Mouse (Mus musculus) hindbrain, embryonic 10.5 days (tissue): ENCODE results near the gene Zbtb7a. TPM values are rescaled to one million over a fixed set of nuclear protein-coding genes. Genes with fewer than 3 reads are reported as not detected.
"Not testable (repeated sequence)": the region's sequence is repeated elsewhere in the genome, so short reads cannot be mapped to it uniquely, and the experiment has no call there.

Experiments
- DNase-seq: peaks from one replicate; pipeline ENCODE4 v3.0.0-alpha.2; 2017; ENCODE audit warnings: low spot score
- H3K27ac ChIP-seq: fragments of 300-500 bp; sonication (generic); 2 replicates; pipeline ENCODE4 v1.5.1; 2016; ENCODE audit warnings: mild to moderate bottlenecking, moderate library complexity
- H3K27me3 ChIP-seq: fragments of 300-500 bp; sonication (generic); 2 replicates; pipeline ENCODE4 v1.6.1; 2016; ENCODE audit warnings: mild to moderate bottlenecking; ENCODE audit not compliant: poor library complexity, insufficient read depth, severe bottlenecking
- H3K36me3 ChIP-seq: fragments of 300-500 bp; sonication (generic); 2 replicates; pipeline ENCODE4 v1.6.1; 2016; ENCODE audit warnings: mild to moderate bottlenecking, moderate library complexity
- H3K4me1 ChIP-seq: fragments of 300-500 bp; sonication (generic); replicated peaks from 2 replicates; pipeline ENCODE4 v1.6.1; 2016; ENCODE audit warnings: mild to moderate bottlenecking
- H3K4me3 ChIP-seq: fragments of 300-500 bp; sonication (generic); 2 replicates; pipeline ENCODE4 v1.5.1; 2016; ENCODE audit warnings: mild to moderate bottlenecking, moderate library complexity
- H3K9me3 ChIP-seq: fragments of 300-500 bp; sonication (generic); 2 replicates; pipeline ENCODE4 v1.6.1; 2016; ENCODE audit warnings: mild to moderate bottlenecking, moderate library complexity
- WGBS: fragments of 180-500 bp; shearing (Covaris S2); methylation state at CpG from one replicate; pipeline ENCODE4 v1.1.7; 2016; 5-methylcytosine and 5-hydroxymethylcytosine counted together
- polyA plus RNA-seq: library from polyadenylated mRNA; unstranded; fragments of >200 nt; fragmentation: Nextera tagmentation; extraction: Ambion mirVana; gene quantifications from 2 replicates; pipeline ENCODE4 v1.2.1, GENCODE M21; 2016

The Zbtb7a gene
- polyA plus RNA-seq, 1 experiment from 2014 or later = 12.4 TPM

DNA sequence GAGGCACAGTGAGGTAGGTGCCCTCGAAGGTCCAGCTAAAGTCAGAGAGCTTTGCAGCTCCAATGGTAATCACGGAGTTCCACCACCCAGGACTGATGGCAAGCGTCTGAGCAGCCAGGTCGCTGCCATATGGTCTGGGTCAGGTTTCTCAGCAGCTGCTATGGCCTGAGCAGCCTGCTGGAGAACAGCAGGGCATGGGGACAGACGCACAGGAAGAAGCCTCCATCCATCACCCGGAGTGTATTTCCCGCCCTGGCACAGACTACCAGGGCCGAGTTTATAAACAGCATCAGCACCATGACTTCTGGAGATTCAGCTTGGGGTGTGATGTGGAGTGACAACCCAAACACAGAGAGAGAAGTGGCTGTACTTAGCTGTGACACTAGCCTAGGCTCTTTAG lies 30.1 kb downstream of the Zbtb7a start:
- DNase-seq = no peak
- H3K9me3 ChIP-seq = no peaks in the 10 kb centered on the region
- no peaks in the 10 kb centered on the region for H3K27me3 ChIP-seq
- 87% methylated on average over 8 of the region's 8 CpGs for WGBS
- H3K36me3 ChIP-seq = peaks cover 53% of the 10 kb centered on the region
- H3K4me3 ChIP-seq = no peak overlapping the region; the same call in 1 of the 2 replicates
- H3K27ac ChIP-seq = no peak overlapping the region
- H3K4me1 ChIP-seq = peaks cover 55% of the 10 kb centered on the region

DNA sequence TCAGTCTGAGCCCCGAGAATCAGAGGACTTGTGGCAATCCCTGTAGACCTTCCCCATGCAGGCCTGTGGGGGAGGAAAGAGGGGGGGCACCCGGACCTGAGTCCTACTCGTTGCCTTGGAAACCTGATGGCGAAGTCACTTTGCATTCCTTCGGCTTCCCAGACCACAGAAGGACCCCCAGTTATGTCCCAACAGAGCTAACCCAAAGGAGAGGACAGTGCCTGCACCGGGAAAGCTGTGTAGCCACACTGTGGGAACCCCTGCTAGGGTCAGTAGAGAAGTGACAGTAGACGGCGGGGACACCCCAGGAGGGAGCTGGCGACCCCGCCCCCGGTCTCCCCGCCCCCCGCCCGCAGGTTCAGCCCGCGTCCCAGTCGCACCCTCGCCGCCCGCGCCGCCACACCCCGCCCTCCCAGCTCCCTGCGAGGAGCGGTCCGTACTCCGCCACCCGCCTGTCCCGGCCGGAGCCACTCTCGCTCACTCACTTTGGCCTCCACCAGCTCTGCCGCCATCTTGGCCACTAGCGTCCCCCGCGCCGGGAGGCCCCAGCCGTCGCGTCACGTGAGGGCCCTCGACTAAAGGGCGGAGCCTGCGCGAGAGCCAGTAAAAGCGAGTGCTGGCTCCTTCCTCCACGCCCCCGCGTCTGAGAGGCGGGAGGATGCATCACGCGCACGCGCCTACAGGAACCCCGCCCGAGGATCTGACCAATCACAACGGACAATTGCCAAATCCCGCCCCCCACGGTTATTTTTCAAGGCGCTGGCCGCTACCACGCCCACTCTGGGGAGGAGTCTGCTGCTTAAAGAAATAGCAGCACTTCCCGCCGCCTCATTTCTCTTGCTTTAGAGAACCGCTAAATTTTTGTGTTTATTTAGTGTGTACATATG lies 32.4 kb downstream of the Zbtb7a start, which contains the start of gene Pias4:
Gene Pias4 (minus strand): TSS at position 724 of the 887 bp plus-strand sequence.
- under 1% methylated on average over 64 of the region's 64 CpGs for WGBS
- DNase-seq = peak; percentile 100
- peaks cover 30% of the 10 kb centered on the region for H3K36me3 ChIP-seq

DNA sequence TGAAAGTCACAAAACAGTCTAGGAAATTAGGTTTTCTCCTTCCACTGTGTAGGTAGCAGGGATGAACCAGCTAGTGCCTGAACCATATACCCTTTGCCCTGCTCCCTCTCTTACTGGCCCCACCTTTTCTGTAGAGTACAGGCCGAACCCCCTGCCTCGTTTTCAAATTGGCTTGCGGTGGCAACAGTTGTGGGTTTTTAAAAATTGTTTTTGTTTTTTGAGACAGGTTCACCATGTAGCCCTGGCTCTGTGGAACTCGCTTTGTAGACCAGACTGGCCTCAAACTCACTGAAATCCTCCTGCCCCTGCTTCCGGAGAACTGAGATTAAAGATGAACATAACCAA lies 33.0 kb downstream of the Zbtb7a start:
- H3K27me3 ChIP-seq = no peaks in the 10 kb centered on the region
- no peak for DNase-seq
- H3K36me3 ChIP-seq = peaks cover 24% of the 10 kb centered on the region
- H3K4me1 ChIP-seq = peaks cover 44% of the 10 kb centered on the region
- H3K4me3 ChIP-seq = peak overlapping the region; percentile 99
- no peaks in the 10 kb centered on the region for H3K9me3 ChIP-seq
- peak overlapping the region; percentile 94 for H3K27ac ChIP-seq
- 12% methylated on average over 5 of the region's 5 CpGs for WGBS

More for the DNA sequence above, 32.4 kb downstream of the Zbtb7a start, which contains the start of gene Pias4:
- H3K4me3 ChIP-seq = peak within 1 kb of the TSS; percentile 99
- no peaks in the 10 kb centered on the region for H3K9me3 ChIP-seq
- peak within 1 kb of the TSS; percentile 94 for H3K27ac ChIP-seq
- H3K4me1 ChIP-seq = peaks cover 43% of the 10 kb centered on the region
- H3K27me3 ChIP-seq = no peaks in the 10 kb centered on the region

DNA sequence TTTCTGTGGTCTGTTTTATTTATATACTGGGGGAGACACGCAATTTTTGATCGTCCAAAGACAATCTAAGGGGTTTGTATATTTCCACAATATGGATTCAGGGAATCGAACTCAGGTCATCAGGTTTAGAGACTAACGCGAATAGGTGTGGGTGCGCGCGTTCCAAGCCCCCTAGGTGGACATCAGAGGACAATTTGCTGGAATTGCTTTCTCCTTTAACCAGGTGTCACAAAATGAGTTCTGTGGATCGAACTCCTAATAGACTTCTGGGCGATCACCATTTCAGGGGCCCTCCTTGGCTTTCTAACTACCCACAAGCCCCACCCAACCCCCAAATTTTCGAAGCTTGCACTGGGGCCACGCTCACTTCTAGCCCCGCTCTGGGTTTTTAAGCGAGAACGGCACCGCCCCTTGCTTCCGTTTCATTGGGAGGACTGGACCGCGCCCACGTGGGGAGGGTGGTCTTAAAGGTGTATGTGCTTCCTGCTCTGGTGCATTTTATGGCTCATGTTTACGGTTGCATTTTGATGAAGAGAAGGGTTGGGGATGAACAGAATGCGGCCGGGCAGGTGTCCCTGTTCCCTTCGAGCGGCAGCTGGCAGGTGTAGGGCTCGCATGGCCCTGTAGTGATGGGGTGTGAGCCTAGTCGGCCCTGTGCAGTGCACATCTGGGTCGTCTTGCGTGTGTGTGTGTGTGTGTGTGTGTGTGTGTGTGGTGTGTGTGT lies 33.7 kb downstream of the Zbtb7a start:
- Histone ChIP-seq H3K27me3 (no peaks in the 10 kb centered on the region), H3K27ac (peak overlapping the region; percentile 94), H3K36me3 (peaks cover 18% of the 10 kb centered on the region), H3K9me3 (no peaks in the 10 kb centered on the region), H3K4me3 (peak overlapping the region; percentile 99), H3K4me1 (peaks cover 50% of the 10 kb centered on the region)
- WGBS = 6% methylated on average over 29 of the region's 29 CpGs
- peak; percentile 74 for DNase-seq

DNA sequence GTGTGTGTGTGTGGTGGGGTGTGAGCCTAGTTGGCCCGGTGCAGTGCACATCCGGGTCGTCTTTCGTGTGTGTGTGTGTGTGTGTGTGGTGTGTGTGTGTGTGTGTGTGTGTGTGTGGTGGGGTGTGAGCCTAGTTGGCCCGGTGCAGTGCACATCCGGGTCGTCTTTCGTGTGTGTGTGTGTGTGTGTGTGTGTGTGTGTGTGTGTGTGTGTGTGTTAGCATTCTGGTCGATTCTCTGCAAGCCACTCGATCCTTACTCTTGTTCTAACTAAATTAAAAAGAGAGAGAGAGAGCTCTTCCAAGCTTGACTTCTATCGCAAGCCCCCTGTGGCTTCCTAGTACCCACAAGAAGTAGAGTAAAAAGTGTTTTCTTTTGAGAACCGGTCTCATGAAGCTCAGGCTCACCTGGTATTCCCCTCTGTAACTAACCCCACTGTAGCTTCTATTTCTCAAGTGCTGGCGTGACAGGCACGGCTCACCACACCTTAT lies 34.4 kb downstream of the Zbtb7a start:
- not testable (repeated sequence) for DNase-seq, H3K9me3 ChIP-seq, H3K27me3 ChIP-seq, H3K27ac ChIP-seq
- H3K4me3 ChIP-seq = peak overlapping the region; percentile 99
- peaks cover 56% of the 10 kb centered on the region for H3K4me1 ChIP-seq
- peaks cover 10% of the 10 kb centered on the region for H3K36me3 ChIP-seq
- WGBS = 59% methylated on average over 11 of the region's 14 CpGs

DNA sequence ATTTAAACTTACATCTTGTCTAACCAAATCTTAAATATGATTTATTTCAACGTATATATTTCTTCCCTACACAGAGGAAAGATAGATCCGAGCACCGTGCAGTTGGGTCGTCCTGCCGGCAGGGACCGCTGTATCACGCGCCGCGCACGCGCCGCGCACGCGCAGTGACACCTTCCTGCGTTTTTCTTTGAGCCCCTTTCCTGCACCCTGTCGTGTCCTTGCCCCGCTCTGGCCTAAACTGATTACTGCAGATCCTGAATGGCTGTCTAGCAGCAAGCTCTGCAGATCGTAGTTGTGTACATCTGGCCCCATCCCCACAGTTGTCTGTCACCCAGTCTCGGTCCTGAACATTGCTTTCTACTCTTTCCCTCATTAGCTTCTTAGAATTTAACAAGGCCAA lies 38.1 kb downstream of the Zbtb7a start:
- H3K4me1 ChIP-seq = peaks cover 55% of the 10 kb centered on the region
- peaks cover 11% of the 10 kb centered on the region for H3K36me3 ChIP-seq
- no peaks in the 10 kb centered on the region for H3K27me3 ChIP-seq
- H3K9me3 ChIP-seq = no peaks in the 10 kb centered on the region
- H3K4me3 ChIP-seq = peak overlapping the region; percentile 36
- H3K27ac ChIP-seq = peak overlapping the region; percentile 98
- DNase-seq = peak; percentile 89
- 3% methylated on average over 21 of the region's 21 CpGs for WGBS

DNA sequence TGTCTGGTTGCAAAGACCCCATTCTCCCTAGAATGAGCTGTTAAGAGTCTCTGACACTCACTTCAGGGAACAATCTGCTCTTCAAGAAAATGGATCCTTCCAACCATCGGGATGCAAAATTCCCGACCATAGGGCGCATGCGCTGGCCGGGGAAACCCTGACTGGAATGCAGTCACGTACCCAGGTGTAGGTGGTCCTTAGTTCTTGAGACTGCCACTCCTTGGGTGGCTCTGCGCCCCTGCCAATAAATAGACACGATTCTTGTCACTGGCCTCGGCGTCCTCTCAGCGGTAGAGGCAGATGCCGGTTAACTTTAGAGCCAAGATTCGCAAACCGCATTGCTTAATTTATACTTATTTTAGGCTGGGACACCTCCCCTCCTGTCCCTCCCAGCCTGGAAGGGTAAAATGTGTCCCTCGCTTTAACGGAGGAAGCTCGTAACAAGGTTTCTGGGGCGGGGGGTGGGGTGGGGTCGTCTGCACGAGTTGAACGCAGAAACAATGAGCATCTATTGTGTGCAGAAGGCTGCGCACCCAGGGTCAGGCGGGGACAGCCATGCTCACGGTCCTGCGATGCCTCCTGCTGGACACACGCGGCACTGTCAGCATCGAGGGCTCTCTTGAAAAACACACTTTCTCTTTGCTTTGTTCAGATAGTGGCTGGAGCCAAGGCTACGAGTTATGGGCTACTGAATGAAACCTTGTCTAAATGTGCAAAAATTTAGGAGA lies 39.8 kb downstream of the Zbtb7a start:
- DNase-seq = peak; percentile 93
- Histone ChIP-seq H3K4me1 (peaks cover 56% of the 10 kb centered on the region), H3K36me3 (peaks cover 28% of the 10 kb centered on the region), H3K9me3 (no peaks in the 10 kb centered on the region), H3K4me3 (peak overlapping the region; percentile 100), H3K27ac (peak overlapping the region; percentile 98), H3K27me3 (no peaks in the 10 kb centered on the region)
- 2% methylated on average over 29 of the region's 29 CpGs for WGBS

DNA sequence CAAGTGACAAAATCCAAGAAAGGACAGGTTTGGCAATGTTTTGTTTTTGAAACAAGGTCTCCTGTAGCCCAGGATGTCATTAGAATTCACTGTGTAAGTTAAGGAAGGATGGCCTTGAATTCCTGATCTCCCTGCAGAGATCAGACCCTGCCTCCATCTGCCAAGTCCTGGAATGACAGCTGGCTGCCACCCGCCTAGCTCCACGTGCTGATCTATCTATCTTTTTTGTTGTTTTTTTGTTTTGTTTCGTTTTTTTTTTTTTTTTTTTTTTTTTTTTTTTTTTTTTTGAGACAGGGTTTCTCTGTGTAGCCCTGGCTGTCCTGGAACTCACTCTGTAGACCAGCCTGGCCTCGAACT lies 40.3 kb downstream of the Zbtb7a start:
- WGBS = 3% methylated on average over 4 of the region's 4 CpGs
- H3K9me3 ChIP-seq, H3K27me3 ChIP-seq, DNase-seq: not testable (repeated sequence)
- Histone ChIP-seq H3K36me3 (peaks cover 33% of the 10 kb centered on the region), H3K4me3 (peak overlapping the region; percentile 100), H3K4me1 (peaks cover 56% of the 10 kb centered on the region), H3K27ac (peak overlapping the region; percentile 98)

DNA sequence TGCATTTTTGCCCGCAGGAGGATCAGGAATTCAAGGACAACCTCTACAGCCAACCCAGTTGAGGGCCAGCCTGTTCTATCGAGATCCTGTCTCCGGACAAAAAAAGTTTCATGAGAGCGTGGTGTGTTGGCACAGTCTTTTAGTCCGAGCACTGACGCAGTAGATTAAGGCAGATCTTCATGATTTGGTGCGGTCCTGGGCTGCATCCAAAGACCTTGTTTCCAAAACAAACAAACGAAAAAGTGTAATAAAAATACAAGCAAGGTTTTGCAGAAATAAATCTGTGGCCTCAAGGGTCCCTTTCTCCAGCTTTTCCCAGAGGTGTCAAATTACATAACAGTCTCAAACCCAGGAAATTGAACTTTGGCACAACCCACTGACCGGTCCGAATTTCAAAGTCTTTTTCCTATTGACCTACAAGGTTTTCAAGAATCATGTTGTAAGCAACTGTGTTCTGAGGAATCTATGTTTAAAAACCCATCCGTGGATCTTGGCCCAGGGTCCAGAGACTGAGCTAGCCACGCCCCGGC lies 41.0 kb downstream of the Zbtb7a start:
- H3K9me3 ChIP-seq = no peaks in the 10 kb centered on the region
- 11% methylated on average over 13 of the region's 13 CpGs for WGBS
- H3K27ac ChIP-seq = peak overlapping the region; percentile 98
- peaks cover 40% of the 10 kb centered on the region for H3K36me3 ChIP-seq
- DNase-seq = no peak
- H3K4me1 ChIP-seq = peaks cover 56% of the 10 kb centered on the region
- H3K27me3 ChIP-seq = no peaks in the 10 kb centered on the region
- H3K4me3 ChIP-seq = peak overlapping the region; percentile 100

DNA sequence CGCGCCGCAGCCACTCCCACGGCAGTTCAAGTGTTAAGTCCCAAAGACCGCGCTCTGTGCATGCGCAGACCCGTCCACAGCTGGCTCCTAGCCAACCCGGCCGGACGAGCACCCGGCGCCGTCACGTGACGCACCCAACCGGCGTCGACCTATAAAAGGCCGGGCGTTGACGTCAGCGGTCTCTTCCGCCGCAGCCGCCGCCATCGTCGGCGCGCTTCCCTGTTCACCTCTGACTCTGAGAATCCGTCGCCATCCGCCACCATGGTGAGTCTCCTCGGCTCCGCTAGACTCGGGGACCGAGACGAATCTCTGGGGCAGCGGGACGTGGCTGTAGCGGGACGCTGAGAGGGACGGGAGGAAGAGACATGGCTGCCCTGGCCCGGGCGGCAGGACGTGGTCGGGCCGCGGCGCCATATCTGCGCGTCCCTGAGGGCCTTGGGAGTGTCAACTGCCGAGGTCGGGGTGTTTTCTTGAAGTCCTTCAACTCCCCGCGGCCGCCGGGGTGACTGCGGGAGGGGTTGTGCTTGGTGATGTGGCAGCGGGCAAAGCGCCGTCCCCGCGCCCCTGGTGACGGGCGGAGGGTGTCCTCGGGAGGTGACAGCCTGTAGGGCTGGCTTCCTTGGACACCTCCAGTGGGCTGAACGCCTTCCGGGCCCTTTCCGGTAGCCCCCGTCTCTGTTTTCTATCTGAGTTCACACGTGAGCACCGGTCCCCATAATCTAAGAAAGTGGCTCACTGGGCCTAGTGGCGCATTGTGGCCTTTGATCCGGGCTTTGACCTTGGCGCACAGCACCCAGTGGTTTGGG lies 41.6 kb downstream of the Zbtb7a start, which contains the start of gene Eef2:
Gene Eef2 (plus strand): TSS at position 166 of the 806 bp plus-strand sequence.
- Histone ChIP-seq H3K4me1 (peaks cover 63% of the 10 kb centered on the region), H3K27me3 (no peaks in the 10 kb centered on the region), H3K4me3 (peak within 1 kb of the TSS; percentile 100), H3K27ac (peak within 1 kb of the TSS; percentile 98), H3K9me3 (no peaks in the 10 kb centered on the region), H3K36me3 (peaks cover 46% of the 10 kb centered on the region)
- peak; percentile 98 for DNase-seq
- under 1% methylated on average over 77 of the region's 77 CpGs for WGBS

DNA sequence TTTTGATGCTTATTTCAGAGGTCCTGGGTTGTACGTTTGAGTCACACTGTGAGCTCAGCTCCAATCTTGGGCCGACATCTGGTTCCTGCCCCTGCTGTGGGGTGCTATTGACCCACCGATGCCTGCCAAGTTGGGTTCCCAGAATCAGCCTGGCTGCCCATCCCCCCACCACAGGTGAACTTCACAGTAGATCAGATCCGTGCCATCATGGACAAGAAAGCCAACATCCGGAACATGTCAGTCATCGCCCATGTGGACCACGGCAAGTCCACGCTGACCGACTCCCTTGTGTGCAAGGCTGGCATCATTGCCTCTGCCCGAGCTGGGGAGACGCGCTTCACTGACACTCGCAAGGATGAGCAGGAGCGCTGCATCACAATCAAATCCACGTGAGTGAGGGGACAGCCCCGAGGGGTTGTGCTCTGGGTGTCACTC lies 42.5 kb downstream of the Zbtb7a start:
- DNase-seq = no peak
- Histone ChIP-seq H3K4me3 (peak overlapping the region; percentile 100), H3K27ac (peak overlapping the region; percentile 98), H3K9me3 (no peaks in the 10 kb centered on the region), H3K36me3 (peaks cover 55% of the 10 kb centered on the region), H3K27me3 (no peaks in the 10 kb centered on the region), H3K4me1 (peaks cover 71% of the 10 kb centered on the region)
- 20% methylated on average over 16 of the region's 16 CpGs for WGBS
